Mouse (Mus musculus) hindbrain, embryonic 14.5 days (tissue): ENCODE data around the gene Gadd45b. TPM values are rescaled to one million over a fixed set of nuclear protein-coding genes. Genes with fewer than 3 reads are reported as not detected.

Source experiments
- ATAC-seq: fragments of 200-750 bp; cut with Nextera tagmentation; 2 replicates; pipeline ENCODE4 v1.8.0; 2017; ENCODE audit warnings: moderate number of reproducible peaks, mild to moderate bottlenecking, moderate TSS enrichment, moderate library complexity; ENCODE audit not compliant: low FRiP score
- DNase-seq: peaks from one replicate; pipeline ENCODE4 v3.0.0-alpha.2; 2015; ENCODE audit warnings: low spot score
- H3K27ac ChIP-seq: fragments of 300-500 bp; sonication (generic); 2 replicates; pipeline ENCODE4 v1.5.1; 2014; ENCODE audit warnings: mild to moderate bottlenecking, moderate library complexity
- H3K27me3 ChIP-seq: fragments of 300-500 bp; sonication (generic); 2 replicates; pipeline ENCODE4 v1.6.1; 2014; ENCODE audit warnings: mild to moderate bottlenecking, low read length, mixed read lengths; ENCODE audit not compliant: control insufficient read depth, insufficient read depth
- H3K36me3 ChIP-seq: fragments of 300-500 bp; sonication (generic); replicated peaks from 2 replicates; pipeline ENCODE4 v1.6.1; 2014; ENCODE audit not compliant: control insufficient read depth, insufficient read depth
- H3K4me1 ChIP-seq: fragments of 300-500 bp; sonication (generic); replicated peaks from 2 replicates; pipeline ENCODE4 v1.6.1; 2014; ENCODE audit warnings: antibody characterized with exemption, low read length, mixed read lengths; ENCODE audit not compliant: control insufficient read depth, insufficient read depth
- H3K4me2 ChIP-seq: fragments of 300-500 bp; sonication (generic); replicated peaks from 2 replicates; pipeline ENCODE4 v1.6.1; 2014; ENCODE audit warnings: mild to moderate bottlenecking, moderate library complexity
- H3K4me3 ChIP-seq: fragments of 300-500 bp; sonication (generic); replicated peaks from 2 replicates; pipeline ENCODE4 v1.5.1; 2014; ENCODE audit warnings: mild to moderate bottlenecking, low read length
- H3K9ac ChIP-seq: fragments of 300-500 bp; sonication (generic); 2 replicates; pipeline ENCODE4 v1.6.1; 2014
- H3K9me3 ChIP-seq: fragments of 300-500 bp; sonication (generic); 2 replicates; pipeline ENCODE4 v1.6.1; 2016; ENCODE audit warnings: low read length; ENCODE audit not compliant: control insufficient read depth
- WGBS: fragments of 180-500 bp; shearing (Covaris S2); extraction: QIAGEN DNeasy Blood & Tissue Kit; methylation state at CpG from one replicate; pipeline ENCODE4 v1.1.7; 2014; 5-methylcytosine and 5-hydroxymethylcytosine counted together
- polyA plus RNA-seq: library from polyadenylated mRNA; unstranded; fragments of >200 nt; fragmentation: Nextera tagmentation; extraction: Ambion mirVana; gene quantifications from 2 replicates; pipeline ENCODE4 v1.2.1, GENCODE M21; 2014

The Gadd45b gene
- polyA plus RNA-seq, 1 experiment from 2014 or later: 8.0 TPM

- Histone ChIP-seq H3K4me2 (no peak overlapping the region), H3K4me3 (no peak overlapping the region), H3K4me1 (no peaks in the 10 kb centered on the region), H3K27ac (no peak overlapping the region), H3K9ac (no peak overlapping the region), H3K36me3 (no peaks in the 10 kb centered on the region), H3K27me3 (no peaks in the 10 kb centered on the region), H3K9me3 (no peaks in the 10 kb centered on the region)
- no peak for ATAC-seq
- WGBS: 67% methylated on average over 2 of the region's 2 CpGs
- DNase-seq: no peak
These were observed 17.9 kb downstream of the Gadd45b start for GRCm38 (mm10) chr10:80947802-80948201.

GRCm38 (mm10) chr10:80948570-80948969 lies 18.7 kb downstream of the Gadd45b start:
- 32% methylated on average over 6 of the region's 6 CpGs for WGBS
- Histone ChIP-seq H3K9ac (no peak overlapping the region), H3K4me1 (no peaks in the 10 kb centered on the region), H3K36me3 (no peaks in the 10 kb centered on the region), H3K27ac (no peak overlapping the region), H3K4me3 (no peak overlapping the region), H3K4me2 (no peak overlapping the region), H3K9me3 (no peaks in the 10 kb centered on the region), H3K27me3 (no peaks in the 10 kb centered on the region)
- ATAC-seq: no peak
- no peak for DNase-seq

- Histone ChIP-seq H3K36me3 (no peaks in the 10 kb centered on the region), H3K27me3 (no peaks in the 10 kb centered on the region), H3K27ac (no peak overlapping the region), H3K9ac (no peak overlapping the region), H3K4me2 (no peak overlapping the region), H3K9me3 (no peaks in the 10 kb centered on the region), H3K4me3 (no peak overlapping the region), H3K4me1 (no peaks in the 10 kb centered on the region)
- DNase-seq (no peak), ATAC-seq (no peak)
- 71% methylated on average over 3 of the region's 3 CpGs for WGBS
These were observed 19.2 kb downstream of the Gadd45b start for GRCm38 (mm10) chr10:80949081-80949480.

GRCm38 (mm10) chr10:80950314-80950713 lies 20.4 kb downstream of the Gadd45b start:
- H3K4me1 ChIP-seq: no peaks in the 10 kb centered on the region
- ATAC-seq (no peak), DNase-seq (no peak)
- H3K36me3 ChIP-seq: no peaks in the 10 kb centered on the region
- H3K9me3 ChIP-seq: no peaks in the 10 kb centered on the region
- 33% methylated on average over 5 of the region's 5 CpGs for WGBS
- no peaks in the 10 kb centered on the region for H3K27me3 ChIP-seq
- H3K4me3 ChIP-seq: no peak overlapping the region
- H3K9ac ChIP-seq: no peak overlapping the region
- no peak overlapping the region for H3K27ac ChIP-seq
- no peak overlapping the region for H3K4me2 ChIP-seq

GRCm38 (mm10) chr10:80951761-80952390 lies 22.0 kb downstream of the Gadd45b start:
- H3K9ac ChIP-seq: no peak overlapping the region
- no peak overlapping the region for H3K27ac ChIP-seq
- H3K4me3 ChIP-seq: no peak overlapping the region
- H3K27me3 ChIP-seq: no peaks in the 10 kb centered on the region
- no peaks in the 10 kb centered on the region for H3K4me1 ChIP-seq
- no peak for ATAC-seq
- 83% methylated on average over 10 of the region's 10 CpGs for WGBS
- no peaks in the 10 kb centered on the region for H3K9me3 ChIP-seq
- no peak overlapping the region for H3K4me2 ChIP-seq
- no peak for DNase-seq
- H3K36me3 ChIP-seq: no peaks in the 10 kb centered on the region

- Histone ChIP-seq H3K4me2 (no peak overlapping the region), H3K4me1 (no peaks in the 10 kb centered on the region), H3K4me3 (no peak overlapping the region), H3K9me3 (no peaks in the 10 kb centered on the region), H3K9ac (no peak overlapping the region), H3K27ac (no peak overlapping the region), H3K27me3 (no peaks in the 10 kb centered on the region), H3K36me3 (no peaks in the 10 kb centered on the region)
- no peak for ATAC-seq
- WGBS: 76% methylated on average over 15 of the region's 15 CpGs
- no peak for DNase-seq
These were observed 22.6 kb downstream of the Gadd45b start for GRCm38 (mm10) chr10:80952449-80952848.

- WGBS: 72% methylated on average over 13 of the region's 13 CpGs
- no peak overlapping the region for H3K9ac ChIP-seq
- DNase-seq (no peak), ATAC-seq (no peak)
- H3K4me1 ChIP-seq: no peaks in the 10 kb centered on the region
- no peaks in the 10 kb centered on the region for H3K36me3 ChIP-seq
- no peaks in the 10 kb centered on the region for H3K9me3 ChIP-seq
- no peak overlapping the region for H3K4me3 ChIP-seq
- no peak overlapping the region for H3K4me2 ChIP-seq
- H3K27me3 ChIP-seq: no peaks in the 10 kb centered on the region
- no peak overlapping the region for H3K27ac ChIP-seq
These were observed 24.5 kb downstream of the Gadd45b start for GRCm38 (mm10) chr10:80954415-80954814.

GRCm38 (mm10) chr10:80954843-80955242 lies 25.0 kb downstream of the Gadd45b start:
- Histone ChIP-seq H3K4me1 (no peaks in the 10 kb centered on the region), H3K27ac (no peak overlapping the region), H3K4me2 (no peak overlapping the region), H3K9ac (no peak overlapping the region), H3K9me3 (no peaks in the 10 kb centered on the region), H3K27me3 (no peaks in the 10 kb centered on the region), H3K36me3 (no peaks in the 10 kb centered on the region), H3K4me3 (no peak overlapping the region)
- DNase-seq: no peak
- WGBS: 66% methylated on average over 6 of the region's 6 CpGs
- no peak for ATAC-seq

GRCm38 (mm10) chr10:80955536-80955935 lies 25.7 kb downstream of the Gadd45b start:
- H3K9me3 ChIP-seq: no peaks in the 10 kb centered on the region
- H3K27me3 ChIP-seq: no peaks in the 10 kb centered on the region
- no peaks in the 10 kb centered on the region for H3K4me1 ChIP-seq
- WGBS: 24% methylated on average over 9 of the region's 9 CpGs
- ATAC-seq (peak; percentile 58; the same call in 1 of the 2 replicates), DNase-seq (peak; percentile 78)
- no peak overlapping the region for H3K4me3 ChIP-seq
- H3K36me3 ChIP-seq: no peaks in the 10 kb centered on the region
- no peak overlapping the region for H3K27ac ChIP-seq
- no peak overlapping the region for H3K4me2 ChIP-seq
- no peak overlapping the region for H3K9ac ChIP-seq

- H3K9ac ChIP-seq: no peak overlapping the region
- 96% methylated on average over 8 of the region's 8 CpGs for WGBS
- no peaks in the 10 kb centered on the region for H3K36me3 ChIP-seq
- no peaks in the 10 kb centered on the region for H3K9me3 ChIP-seq
- ATAC-seq: no peak
- no peak overlapping the region for H3K4me2 ChIP-seq
- no peak for DNase-seq
- H3K27ac ChIP-seq: no peak overlapping the region
- no peak overlapping the region for H3K4me3 ChIP-seq
- no peaks in the 10 kb centered on the region for H3K27me3 ChIP-seq
- H3K4me1 ChIP-seq: no peaks in the 10 kb centered on the region
These were observed 26.5 kb downstream of the Gadd45b start for GRCm38 (mm10) chr10:80956385-80956784.
